Mouse (Mus musculus): ENCODE measurements around the gene 1600012H06Rik. TPM values are rescaled to one million over a fixed set of nuclear protein-coding genes. Genes with fewer than 3 reads are reported as not detected.
A peak's percentile ranks its signal among the peaks of the same experiment; 100 is the strongest.

The 1600012H06Rik gene
- total RNA-seq, 1 experiment: 29.7 TPM

- Histone ChIP-seq H3K27ac (ENCODE audit: insufficient read depth, low read depth, low read length, poor library complexity, severe bottlenecking) (no peak overlapping the region), H3K36me3 (ENCODE audit: control insufficient read depth, insufficient read depth, low read length, poor library complexity, severe bottlenecking) (no peaks in the 10 kb centered on the region), H3K4me1 (ENCODE audit: control insufficient read depth in 2 of 2, insufficient read depth in 2 of 2, low read length in 2 of 2, poor library complexity in 1 of 2) (no peaks in the 10 kb centered on the region), H3K9ac (ENCODE audit: insufficient read depth, low read depth, low read length, poor library complexity, severe bottlenecking) (no peak overlapping the region), H3K4me3 (ENCODE audit: insufficient read depth in 1 of 2, low read depth in 1 of 2, low read length in 2 of 2, poor library complexity in 1 of 2, severe bottlenecking in 1 of 2) (no peak overlapping the region), H3K9me3 (ENCODE audit: control insufficient read depth, insufficient read depth, low read depth, low read length) (no peaks in the 10 kb centered on the region)
- no peak for DNase-seq (ENCODE audit: low read depth, low spot score)
- TF ChIP-seq ZC3H11A (IDR thresholded peaks at IDR 0.05; ENCODE audit: borderline replicate concordance, low read depth, low read length) (no peak), CHD2 (IDR thresholded peaks at IDR 0.05; ENCODE audit: low read depth, low read length) (no peak), ZNF384 (IDR thresholded peaks at IDR 0.05; ENCODE audit: low read depth, low read length) (no peak), HCFC1 (IDR thresholded peaks at IDR 0.05; ENCODE audit: borderline replicate concordance, insufficient read depth, low read length) (no peak), MAFK (IDR thresholded peaks at IDR 0.05; ENCODE audit: insufficient read depth, low read depth, low read length) (no peak)
- in situ Hi-C loops (cut with MboI; ENCODE audit: low sequenced_read_pairs in 2 of 2, unreplicated experiment in 2 of 2): loop anchor here (10.0 kb wide), 3 partner anchors 365 to 675 kb away; no protein-coding TSS in a partner anchor
Observed at GRCm38 (mm10) chr17:14909331-14909730, 33.7 kb upstream of the 1600012H06Rik start.

- TF ChIP-seq ZC3H11A (IDR thresholded peaks at IDR 0.05; ENCODE audit: borderline replicate concordance, low read depth, low read length) (no peak), HCFC1 (IDR thresholded peaks at IDR 0.05; ENCODE audit: borderline replicate concordance, insufficient read depth, low read length) (no peak), ZNF384 (IDR thresholded peaks at IDR 0.05; ENCODE audit: low read depth, low read length) (no peak), CHD2 (IDR thresholded peaks at IDR 0.05; ENCODE audit: low read depth, low read length) (no peak), MAFK (IDR thresholded peaks at IDR 0.05; ENCODE audit: insufficient read depth, low read depth, low read length) (no peak)
- no peak overlapping the region for H3K4me3 ChIP-seq (ENCODE audit: insufficient read depth in 1 of 2, low read depth in 1 of 2, low read length in 2 of 2, poor library complexity in 1 of 2, severe bottlenecking in 1 of 2)
- no peak overlapping the region for H3K27ac ChIP-seq (ENCODE audit: insufficient read depth, low read depth, low read length, poor library complexity, severe bottlenecking)
- no peak overlapping the region for H3K9ac ChIP-seq (ENCODE audit: insufficient read depth, low read depth, low read length, poor library complexity, severe bottlenecking)
- no peaks in the 10 kb centered on the region for H3K36me3 ChIP-seq (ENCODE audit: control insufficient read depth, insufficient read depth, low read length, poor library complexity, severe bottlenecking)
- no peaks in the 10 kb centered on the region for H3K9me3 ChIP-seq (ENCODE audit: control insufficient read depth, insufficient read depth, low read depth, low read length)
- in situ Hi-C loops (cut with MboI; ENCODE audit: low sequenced_read_pairs in 2 of 2, unreplicated experiment in 2 of 2): no loop called here
- no peaks in the 10 kb centered on the region for H3K4me1 ChIP-seq (ENCODE audit: control insufficient read depth in 2 of 2, insufficient read depth in 2 of 2, low read length in 2 of 2, poor library complexity in 1 of 2)
- no peak for DNase-seq (ENCODE audit: low read depth, low spot score)
Observed at GRCm38 (mm10) chr17:14910771-14911170, 32.2 kb upstream of the 1600012H06Rik start.

DNA sequence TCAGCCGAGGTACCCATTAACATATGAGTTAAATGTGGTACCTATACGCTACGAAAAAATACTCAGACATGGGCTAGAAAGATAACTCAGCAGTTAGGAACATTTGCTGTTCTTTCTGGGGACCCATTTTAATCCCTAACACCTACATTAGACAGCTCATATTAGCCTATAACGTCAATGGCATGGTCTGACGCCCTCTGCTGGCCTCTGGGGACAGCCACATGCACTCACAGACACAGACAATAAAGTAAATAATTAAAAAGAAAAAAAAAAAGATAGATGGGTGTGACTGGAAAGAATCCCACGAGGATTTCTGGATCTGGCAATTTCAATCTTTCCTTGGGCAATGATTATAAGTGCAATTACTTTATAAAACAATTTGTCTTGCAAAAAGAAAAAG lies 30.6 kb upstream of the 1600012H06Rik start:
- Histone ChIP-seq H3K27ac (ENCODE audit: insufficient read depth, low read depth, low read length, poor library complexity, severe bottlenecking) (no peak overlapping the region), H3K9ac (ENCODE audit: insufficient read depth, low read depth, low read length, poor library complexity, severe bottlenecking) (no peak overlapping the region), H3K36me3 (ENCODE audit: control insufficient read depth, insufficient read depth, low read length, poor library complexity, severe bottlenecking) (no peaks in the 10 kb centered on the region), H3K4me1 (ENCODE audit: control insufficient read depth in 2 of 2, insufficient read depth in 2 of 2, low read length in 2 of 2, poor library complexity in 1 of 2) (no peaks in the 10 kb centered on the region), H3K9me3 (ENCODE audit: control insufficient read depth, insufficient read depth, low read depth, low read length) (no peaks in the 10 kb centered on the region), H3K4me3 (ENCODE audit: insufficient read depth in 1 of 2, low read depth in 1 of 2, low read length in 2 of 2, poor library complexity in 1 of 2, severe bottlenecking in 1 of 2) (no peak overlapping the region)
- TF ChIP-seq HCFC1 (IDR thresholded peaks at IDR 0.05; ENCODE audit: borderline replicate concordance, insufficient read depth, low read length): no peak
- peak; percentile 57; the same call in 1 of the 2 replicates for TF ChIP-seq ZNF384 (IDR thresholded peaks at IDR 0.05; ENCODE audit: low read depth, low read length)
- TF ChIP-seq ZC3H11A (IDR thresholded peaks at IDR 0.05; ENCODE audit: borderline replicate concordance, low read depth, low read length): no peak
- no peak for TF ChIP-seq MAFK (IDR thresholded peaks at IDR 0.05; ENCODE audit: insufficient read depth, low read depth, low read length)
- DNase-seq (ENCODE audit: low read depth, low spot score): peak; percentile 36
- in situ Hi-C loops (cut with MboI; ENCODE audit: low sequenced_read_pairs in 2 of 2, unreplicated experiment in 2 of 2): no loop called here

DNA sequence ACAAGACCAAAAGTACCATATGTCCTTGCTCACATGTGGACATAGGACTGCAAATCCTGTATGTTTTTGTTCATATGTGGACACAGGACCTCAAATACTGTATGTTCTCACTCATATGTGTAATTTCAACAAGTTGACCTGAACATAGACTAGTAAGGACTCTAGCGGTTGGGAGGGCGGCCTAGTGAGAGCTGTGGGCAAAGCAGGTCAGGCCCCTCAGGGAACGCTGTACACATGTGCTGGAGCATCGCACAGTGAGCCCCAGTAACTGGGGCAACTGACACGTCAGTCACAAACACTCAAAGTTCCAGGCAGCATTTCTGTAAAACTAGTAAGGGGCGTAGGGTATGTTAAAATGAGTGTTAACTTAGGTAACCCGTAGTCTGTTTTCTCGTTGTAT lies 30.0 kb upstream of the 1600012H06Rik start:
- no peak overlapping the region for H3K27ac ChIP-seq (ENCODE audit: insufficient read depth, low read depth, low read length, poor library complexity, severe bottlenecking)
- H3K36me3 ChIP-seq (ENCODE audit: control insufficient read depth, insufficient read depth, low read length, poor library complexity, severe bottlenecking): no peaks in the 10 kb centered on the region
- no peak for DNase-seq (ENCODE audit: low read depth, low spot score)
- TF ChIP-seq MAFK (IDR thresholded peaks at IDR 0.05; ENCODE audit: insufficient read depth, low read depth, low read length): no peak
- TF ChIP-seq ZNF384 (IDR thresholded peaks at IDR 0.05; ENCODE audit: low read depth, low read length): no peak
- TF ChIP-seq HCFC1 (IDR thresholded peaks at IDR 0.05; ENCODE audit: borderline replicate concordance, insufficient read depth, low read length): no peak
- TF ChIP-seq CHD2 (IDR thresholded peaks at IDR 0.05; ENCODE audit: low read depth, low read length): no peak
- no peak for TF ChIP-seq ZC3H11A (IDR thresholded peaks at IDR 0.05; ENCODE audit: borderline replicate concordance, low read depth, low read length)
- H3K4me3 ChIP-seq (ENCODE audit: insufficient read depth in 1 of 2, low read depth in 1 of 2, low read length in 2 of 2, poor library complexity in 1 of 2, severe bottlenecking in 1 of 2): no peak overlapping the region
- no peak overlapping the region for H3K9ac ChIP-seq (ENCODE audit: insufficient read depth, low read depth, low read length, poor library complexity, severe bottlenecking)
- H3K9me3 ChIP-seq (ENCODE audit: control insufficient read depth, insufficient read depth, low read depth, low read length): no peaks in the 10 kb centered on the region
- H3K4me1 ChIP-seq (ENCODE audit: control insufficient read depth in 2 of 2, insufficient read depth in 2 of 2, low read length in 2 of 2, poor library complexity in 1 of 2): no peaks in the 10 kb centered on the region
- in situ Hi-C loops (cut with MboI; ENCODE audit: low sequenced_read_pairs in 2 of 2, unreplicated experiment in 2 of 2): no loop called here

DNA sequence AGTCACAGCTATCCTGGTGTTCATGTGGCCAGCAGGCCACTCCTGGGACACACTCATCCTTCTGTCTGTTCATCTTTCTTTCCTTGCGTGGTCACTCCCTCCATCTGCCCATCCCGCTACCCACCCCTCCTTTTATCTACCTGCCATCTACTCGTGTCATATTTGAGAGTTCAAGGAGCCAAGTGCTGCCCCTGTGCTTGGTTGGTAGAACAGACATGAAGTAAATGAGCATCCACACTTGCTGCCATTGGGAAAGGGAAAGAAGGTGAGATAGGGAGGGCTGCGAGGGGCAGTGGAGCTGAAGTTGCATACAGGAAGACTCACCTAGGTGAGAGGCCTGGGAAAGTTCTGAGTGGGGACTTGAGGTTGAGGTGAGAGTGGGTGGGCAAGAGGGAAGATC lies 28.6 kb upstream of the 1600012H06Rik start:
- in situ Hi-C loops (cut with MboI; ENCODE audit: low sequenced_read_pairs in 2 of 2, unreplicated experiment in 2 of 2): no loop called here
- no peaks in the 10 kb centered on the region for H3K36me3 ChIP-seq (ENCODE audit: control insufficient read depth, insufficient read depth, low read length, poor library complexity, severe bottlenecking)

More for the DNA sequence above, 28.6 kb upstream of the 1600012H06Rik start:
- Histone ChIP-seq H3K27ac (ENCODE audit: insufficient read depth, low read depth, low read length, poor library complexity, severe bottlenecking) (no peak overlapping the region), H3K9ac (ENCODE audit: insufficient read depth, low read depth, low read length, poor library complexity, severe bottlenecking) (no peak overlapping the region), H3K9me3 (ENCODE audit: control insufficient read depth, insufficient read depth, low read depth, low read length) (no peaks in the 10 kb centered on the region), H3K4me3 (ENCODE audit: insufficient read depth in 1 of 2, low read depth in 1 of 2, low read length in 2 of 2, poor library complexity in 1 of 2, severe bottlenecking in 1 of 2) (no peak overlapping the region), H3K4me1 (ENCODE audit: control insufficient read depth in 2 of 2, insufficient read depth in 2 of 2, low read length in 2 of 2, poor library complexity in 1 of 2) (no peaks in the 10 kb centered on the region)
- DNase-seq (ENCODE audit: low read depth, low spot score): no peak
- no peak for TF ChIP-seq HCFC1 (IDR thresholded peaks at IDR 0.05; ENCODE audit: borderline replicate concordance, insufficient read depth, low read length)
- no peak for TF ChIP-seq ZC3H11A (IDR thresholded peaks at IDR 0.05; ENCODE audit: borderline replicate concordance, low read depth, low read length)
- no peak for TF ChIP-seq CHD2 (IDR thresholded peaks at IDR 0.05; ENCODE audit: low read depth, low read length)
- TF ChIP-seq MAFK (IDR thresholded peaks at IDR 0.05; ENCODE audit: insufficient read depth, low read depth, low read length): no peak
- TF ChIP-seq ZNF384 (IDR thresholded peaks at IDR 0.05; ENCODE audit: low read depth, low read length): no peak

All from ES-E14 (cell line).